Comparison of ENCODE assay signal across 24 mouse cellular contexts in the genomic region with DNA sequence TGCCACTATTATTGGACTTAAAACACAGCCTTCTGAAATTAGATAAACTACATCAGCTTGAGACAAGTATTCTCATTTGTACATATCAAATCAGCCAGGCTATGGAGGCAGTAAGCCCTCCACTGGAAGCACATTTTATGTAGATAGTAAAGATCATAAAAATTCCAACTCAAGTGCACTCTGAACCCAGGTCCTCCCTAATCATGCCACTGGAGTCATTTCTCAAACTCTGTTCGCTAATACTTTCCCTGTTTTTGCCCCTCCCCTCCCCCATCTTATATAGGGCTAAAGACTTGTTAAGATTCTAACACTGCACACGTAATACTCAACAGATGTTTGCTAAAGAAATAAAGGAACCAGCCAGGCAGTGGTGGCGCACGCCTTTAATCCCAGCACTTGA. TPM values are rescaled to one million over a fixed set of nuclear protein-coding genes. Genes with fewer than 3 reads are reported as not detected.
"Had no signal": no experiment of that assay in that cellular context is flagged by ENCODE, and none has a peak within 500 bp of the region (broad histone marks: within the 10 kb centered on the region; RNA-seq: fewer than 3 reads in every experiment).

No protein-coding gene starts in this region.

- H3K27ac ChIP-seq: gastrocnemius, adult 2 months; heart, adult 2 months; hindbrain, embryonic 10.5 days; hindbrain, embryonic 13.5 days; hindbrain, embryonic 15.5 days; hindbrain, postnatal 0 days; limb, embryonic 13.5 days; limb, embryonic 15.5 days; liver, embryonic 12.5 days; liver, embryonic 14.5 days had no signal

- H3K27me3 ChIP-seq: heart, embryonic 12.5 days; hindbrain, embryonic 13.5 days; hindbrain, embryonic 15.5 days; limb, embryonic 13.5 days; limb, embryonic 15.5 days; liver, embryonic 12.5 days had no signal

- DNase-seq: gastrocnemius, adult 2 months; gastrocnemius, postnatal 10 days; gastrocnemius, postnatal 25 days; heart, adult 2 months; heart, postnatal 10 days; heart, postnatal 4 days; kidney, adult 18-20 months; kidney, adult 8-10 months; kidney, postnatal 10 days; kidney, postnatal 25 days; kidney, postnatal 4 days; layer of hippocampus, adult 9-11 months; layer of hippocampus, postnatal 36 days; left cerebral cortex, postnatal 4 days had no signal

- H3K36me3 ChIP-seq: heart, embryonic 12.5 days; hindbrain, embryonic 10.5 days; hindbrain, embryonic 13.5 days; hindbrain, embryonic 15.5 days; limb, embryonic 13.5 days; limb, embryonic 15.5 days; liver, embryonic 12.5 days had no signal

- ATAC-seq: hindbrain, postnatal 0 days; liver, embryonic 12.5 days had no signal

- H3K4me1 ChIP-seq: heart, embryonic 12.5 days; hindbrain, embryonic 10.5 days; hindbrain, embryonic 13.5 days; hindbrain, embryonic 15.5 days; limb, embryonic 13.5 days; limb, embryonic 15.5 days had no signal

- H3K4me3 ChIP-seq: gastrocnemius, adult 2 months; heart, adult 2 months; heart, embryonic 12.5 days; hindbrain, embryonic 10.5 days; hindbrain, embryonic 13.5 days; hindbrain, embryonic 15.5 days; limb, embryonic 13.5 days; limb, embryonic 15.5 days; liver, embryonic 12.5 days had no signal

- H3K4me2 ChIP-seq: heart, embryonic 12.5 days; hindbrain, embryonic 13.5 days; hindbrain, embryonic 15.5 days; limb, embryonic 13.5 days; limb, embryonic 15.5 days; liver, embryonic 12.5 days had no signal

- H3K9ac ChIP-seq: heart, embryonic 12.5 days; hindbrain, embryonic 13.5 days; hindbrain, embryonic 15.5 days; limb, embryonic 13.5 days; limb, embryonic 15.5 days; liver, embryonic 12.5 days; liver, embryonic 14.5 days had no signal

- H3K9me3 ChIP-seq: heart, embryonic 12.5 days; hindbrain, embryonic 10.5 days; hindbrain, embryonic 13.5 days; hindbrain, embryonic 15.5 days; limb, embryonic 13.5 days; limb, embryonic 15.5 days; liver, embryonic 12.5 days had no signal

RNA-seq across cellular contexts. Expression of a gene that starts 39.9 kb away (rescaled TPM):
- polyA plus RNA-seq: hindbrain, embryonic 10.5 days; limb, embryonic 11.5 days had no signal
